In the genomic region with DNA sequence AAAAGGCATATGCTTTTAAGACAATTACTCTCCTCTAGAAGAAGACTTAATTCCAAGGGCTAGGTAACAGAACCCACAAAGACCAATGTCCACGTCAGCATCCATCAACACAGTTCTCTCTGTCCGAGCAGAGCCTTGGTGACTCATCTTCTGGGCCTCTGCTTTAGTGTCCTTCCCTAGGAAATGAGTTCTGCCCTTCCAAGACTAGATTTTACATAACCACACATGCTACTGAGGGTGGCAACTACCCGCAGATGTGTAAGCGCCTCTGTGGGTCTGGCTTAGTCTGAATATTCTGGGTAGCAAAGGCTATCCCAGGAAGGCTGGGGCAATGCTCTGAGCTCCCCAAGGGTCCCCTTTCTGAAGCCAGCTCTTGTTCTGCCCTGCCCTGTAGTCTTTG, we compare ENCODE assay signal across 18 mouse cellular contexts.
DNase-seq lines count a peak whose midpoint lies in the region; ATAC-seq lines count a peak whose summit lies in the region.
"Had no signal": no experiment of that assay in that cellular context is flagged by ENCODE, and none has a peak within 500 bp of the region (broad histone marks: within the 10 kb centered on the region; RNA-seq: fewer than 3 reads in every experiment).

No protein-coding gene starts in this region.

- peak; percentile 24; the same call in 1 of the 2 replicates for ATAC-seq in frontal cortex, adult (ENCODE audit: low TSS enrichment)
- ATAC-seq: CD4-positive, CD25-positive, alpha-beta regulatory T cell, adult 4 months; forebrain, embryonic 14.5 days; hindbrain, postnatal 0 days had no signal

- DNase-seq in frontal cortex, postnatal 10 days (ENCODE audit: low spot score in 2 of 2): no peak
- DNase-seq in 416B (ENCODE audit: low read depth) (peak; percentile 59), MN1 (ENCODE audit: low spot score) (peak; percentile 6)
- DNase-seq in brain, adult 2 months (ENCODE audit: low read depth, low spot score): peak; percentile 30
- no peak for DNase-seq in spleen, postnatal 4 days (ENCODE audit: low spot score in 2 of 2)
- DNase-seq: B cell, adult 2 months; cerebellum, adult 2 months; cerebellum, postnatal 14 days; embryo, embryonic 11 days; gastrocnemius, postnatal 10 days; heart, adult 18-20 months; heart, postnatal 10 days; heart, postnatal 4 days; kidney, adult 11 months had no signal

Comparison
In these comparisons a context has a peak if more than half of its experiments do, and no peak if none do; other contexts are left out.
1. DNase-seq: peak in 416B (single experiment), MN1 (single experiment) and brain, adult 2 months (single experiment); none in frontal cortex, postnatal 10 days (0 of 2) and spleen, postnatal 4 days (0 of 2).